Mouse (Mus musculus) CD4-positive, CD25-positive, alpha-beta regulatory T cell, adult 2 months (primary cell): ENCODE data around the gene Trafd1.
A peak's percentile ranks its signal among the peaks of the same experiment; 100 is the strongest.

Experiments used
- DNase-seq: peaks from one replicate; pipeline ENCODE4 v3.0.0-alpha.2; 2012; ENCODE audit warnings: low read depth, low spot score

Gene Trafd1

GRCm38 (mm10) chr5:121385461-121386119 lies at the start of gene Trafd1:
TSS of gene Trafd1 (minus strand) at chr5:121385632.
- DNase-seq = peak; percentile 92

DNA sequence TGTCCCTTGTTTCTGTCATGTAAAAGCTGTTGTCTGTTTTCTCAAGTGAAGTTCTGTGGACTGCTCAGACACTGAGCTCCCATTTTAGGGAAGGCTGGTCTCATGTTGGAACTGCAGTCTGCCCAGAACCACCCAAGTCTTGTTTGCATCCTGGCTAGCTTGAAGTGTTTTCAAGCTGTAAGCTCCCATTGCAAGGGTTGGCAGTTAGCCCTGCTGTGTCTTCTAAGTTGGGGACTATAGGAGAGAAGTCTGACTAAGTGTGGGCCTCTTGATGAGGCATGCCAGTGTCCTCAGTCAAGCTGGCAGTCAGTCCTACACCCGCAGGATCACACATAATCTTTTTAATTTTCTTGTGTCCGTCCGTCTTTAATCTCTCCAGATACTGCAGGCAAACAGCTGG lies 43.5 kb upstream of the Trafd1 start:
- no peak for DNase-seq

- DNase-seq = no peak
These were observed 37.9 kb upstream of the Trafd1 start for GRCm38 (mm10) chr5:121423297-121423696.

DNA sequence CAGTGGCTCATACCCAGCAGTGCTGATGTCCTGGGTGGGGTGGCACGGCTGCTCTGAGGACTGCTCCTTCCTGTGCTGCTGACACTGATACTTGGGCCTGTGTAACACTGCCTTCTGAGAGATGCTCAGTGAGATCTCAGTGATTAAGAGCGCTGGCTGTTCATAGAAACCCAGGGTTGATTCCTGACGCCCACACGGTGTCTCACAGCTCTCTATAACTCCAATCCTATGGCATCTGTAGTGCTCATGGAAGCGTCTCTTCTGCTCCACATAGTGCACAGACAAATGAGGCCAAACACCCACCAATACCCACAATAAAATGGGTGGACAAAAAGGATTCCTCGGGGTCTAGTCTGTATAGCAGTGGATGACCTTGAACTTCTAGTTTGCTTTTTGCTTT lies 37.4 kb upstream of the Trafd1 start:
- DNase-seq = no peak

- DNase-seq = no peak
These were observed 35.3 kb upstream of the Trafd1 start for GRCm38 (mm10) chr5:121420721-121421120.

GRCm38 (mm10) chr5:121410975-121411374 lies 25.5 kb upstream of the Trafd1 start:
- no peak for DNase-seq

DNA sequence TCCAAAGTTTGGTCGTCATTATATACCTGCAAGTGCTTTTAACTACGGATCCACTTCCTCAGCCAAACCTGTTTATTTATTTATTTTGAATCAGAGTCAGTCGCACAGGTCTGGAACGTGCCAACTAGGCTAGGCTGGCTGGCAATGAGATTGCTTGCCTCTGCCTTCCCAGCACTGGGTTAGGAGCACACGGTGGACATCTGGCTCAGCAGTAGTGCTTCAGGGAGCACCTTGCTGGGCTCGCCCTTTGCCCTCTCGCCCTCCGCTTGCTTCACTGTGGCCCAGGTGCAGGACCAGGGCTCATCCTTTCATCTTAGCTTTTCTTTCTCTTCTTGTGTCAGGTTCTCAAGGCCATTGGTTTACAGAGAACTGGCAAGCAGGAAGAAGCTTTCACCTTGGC lies 22.4 kb upstream of the Trafd1 start:
- DNase-seq = no peak

GRCm38 (mm10) chr5:121400849-121401248 lies 15.4 kb upstream of the Trafd1 start:
- no peak for DNase-seq

DNA sequence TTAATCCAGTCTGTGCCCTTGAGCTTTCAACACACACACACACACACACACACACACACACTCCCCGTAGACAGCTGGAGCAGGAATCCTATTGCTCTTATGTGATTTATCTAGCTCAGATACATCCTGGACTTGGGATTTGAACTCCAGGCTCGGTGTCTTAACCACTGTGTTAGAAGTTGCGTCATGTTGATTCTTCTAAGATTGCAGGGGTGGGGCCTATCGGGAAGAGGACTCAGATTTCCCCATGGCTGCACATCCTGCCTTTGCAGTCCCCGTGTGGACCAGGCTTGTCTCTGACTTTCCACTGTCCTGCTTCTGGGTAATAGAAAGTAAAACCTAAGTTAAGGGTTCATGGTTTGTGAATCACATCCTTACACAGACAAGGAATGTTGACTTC lies 14.6 kb upstream of the Trafd1 start:
- no peak for DNase-seq

- DNase-seq = no peak
These were observed 14.1 kb upstream of the Trafd1 start for GRCm38 (mm10) chr5:121399540-121399939.

- no peak for DNase-seq
These were observed 13.6 kb upstream of the Trafd1 start for GRCm38 (mm10) chr5:121398965-121399462.

- no peak for DNase-seq
These were observed 12.9 kb upstream of the Trafd1 start for GRCm38 (mm10) chr5:121398146-121398964.

- peak; percentile 99 for DNase-seq
These were observed 12.0 kb upstream of the Trafd1 start, which contains the start of gene Naa25 for GRCm38 (mm10) chr5:121397187-121398145. TSS of gene Naa25 (plus strand) at chr5:121397936.

GRCm38 (mm10) chr5:121395621-121396020 lies 10.2 kb upstream of the Trafd1 start:
- no peak for DNase-seq

DNA sequence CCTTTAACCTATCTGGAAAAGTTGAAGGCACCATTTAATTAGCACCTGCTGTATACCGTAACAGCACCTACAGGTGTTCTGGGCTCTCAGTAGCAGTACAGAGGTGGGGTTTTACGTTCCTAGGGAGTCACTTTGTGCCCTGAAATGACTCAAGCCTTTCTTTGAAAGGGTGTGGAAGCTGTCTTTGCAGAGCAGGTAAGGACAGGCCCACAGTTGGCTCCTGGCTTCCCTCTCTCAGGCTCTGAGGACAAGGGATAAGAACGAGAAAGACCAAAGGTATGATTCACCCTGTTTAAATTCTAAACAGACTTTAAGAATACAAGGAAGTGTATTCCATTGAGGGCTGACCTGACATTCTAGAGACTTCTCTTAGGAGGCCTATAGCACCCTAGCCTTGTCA lies 8.0 kb upstream of the Trafd1 start:
- no peak for DNase-seq

DNA sequence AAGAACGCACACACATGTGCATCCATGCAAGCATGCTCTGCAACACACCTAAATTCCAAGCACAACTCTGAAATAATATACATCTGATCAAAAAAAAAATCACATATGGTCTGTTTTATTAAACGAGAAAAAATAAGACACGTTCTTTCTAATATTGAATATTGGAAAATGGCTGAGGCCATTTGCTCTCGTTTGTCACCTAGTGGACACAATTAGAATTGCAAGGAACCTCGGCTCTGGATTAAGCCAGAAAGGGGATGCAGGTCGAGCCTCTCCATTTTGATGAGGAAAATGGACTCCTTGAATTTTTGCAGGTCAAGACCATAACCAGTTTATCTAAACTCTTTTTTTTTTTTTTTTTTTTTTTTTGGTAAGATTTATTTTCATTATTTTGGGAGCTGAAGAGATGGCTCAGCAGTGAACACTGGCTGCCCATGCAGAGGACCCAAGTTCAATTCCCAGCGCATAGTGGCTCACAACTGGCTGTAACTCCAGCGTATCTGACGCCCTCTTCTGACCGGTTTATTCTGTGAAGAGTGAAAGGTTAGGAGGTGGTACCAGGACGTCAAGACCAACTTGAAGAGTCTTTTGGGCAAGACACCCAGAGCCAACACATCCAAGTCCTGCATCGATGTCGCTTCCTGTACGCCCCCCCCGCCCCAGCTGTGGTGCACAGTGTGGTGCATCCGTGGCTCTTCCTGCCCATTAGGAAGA lies 7.4 kb upstream of the Trafd1 start:
- peak; percentile 72 for DNase-seq

- DNase-seq = no peak
These were observed 4.3 kb upstream of the Trafd1 start for GRCm38 (mm10) chr5:121389691-121390090.

DNA sequence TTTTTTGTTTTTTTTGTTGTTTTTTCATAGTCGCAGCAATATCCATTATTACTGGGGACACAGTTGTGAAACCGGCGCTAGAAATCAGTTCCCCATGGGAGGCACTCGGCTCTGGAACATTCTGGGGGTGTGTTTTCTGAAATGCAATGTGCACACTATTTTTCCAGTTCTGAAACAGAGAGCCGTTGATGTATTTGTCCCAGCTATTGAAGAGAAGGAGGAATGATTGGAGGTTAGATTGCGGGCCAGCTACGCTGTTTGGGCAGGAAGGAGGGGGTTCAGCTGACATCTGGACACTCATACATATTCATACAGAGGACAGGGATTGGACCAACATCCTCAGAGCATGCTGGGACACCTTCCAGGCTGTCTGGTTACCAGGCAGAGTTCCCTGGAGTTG lies 3.7 kb upstream of the Trafd1 start:
- no peak for DNase-seq

- no peak for DNase-seq
These were observed 1.7 kb upstream of the Trafd1 start for GRCm38 (mm10) chr5:121387126-121387525.

- DNase-seq = peak; percentile 20
These were observed 883 bp upstream of the Trafd1 start for GRCm38 (mm10) chr5:121386120-121386909.
